Mouse (Mus musculus): ENCODE measurements around the gene Hpgd. TPM values are rescaled to one million over a fixed set of nuclear protein-coding genes. Genes with fewer than 3 reads are reported as not detected.

The Hpgd gene
- polyA plus RNA-seq, 1 experiment from 2014 or later, result 29.4 TPM

DNA sequence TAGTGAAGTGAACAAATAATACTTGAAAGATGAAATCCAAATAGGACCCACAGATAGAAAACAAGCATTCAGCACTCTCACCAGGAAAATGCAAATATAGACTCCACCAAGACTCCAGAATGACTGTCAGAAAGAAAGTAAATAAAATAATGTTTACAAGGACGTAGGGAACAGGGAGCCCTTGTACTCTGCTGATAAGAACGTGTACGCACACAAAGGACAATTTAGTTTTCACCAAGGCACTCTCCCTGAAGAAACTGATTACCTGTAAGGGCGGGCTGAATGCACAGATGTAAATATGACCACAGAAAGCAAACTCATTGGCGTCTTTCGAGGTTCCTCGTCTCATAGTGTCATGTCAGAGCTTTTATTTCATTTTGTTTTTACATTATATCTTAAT, 10.2 kb downstream of the Hpgd start:
- Histone ChIP-seq H3K27me3 (ENCODE audit: control insufficient read depth, insufficient read depth, low read depth, low read length) (no peaks in the 10 kb centered on the region), H3K4me1 (replicated peaks; ENCODE audit: control insufficient read depth, insufficient read depth, low read length) (no peaks in the 10 kb centered on the region), H3K9ac (ENCODE audit: low read length) (no peak overlapping the region), H3K9me3 (ENCODE audit: control insufficient read depth, low read length) (no peaks in the 10 kb centered on the region), H3K36me3 (ENCODE audit: control insufficient read depth, insufficient read depth, low read length) (no peaks in the 10 kb centered on the region), H3K4me2 (ENCODE audit: low read depth, low read length) (no peak overlapping the region), H3K4me3 (ENCODE audit: low read length) (no peak overlapping the region), H3K27ac (ENCODE audit: low read length) (no peak overlapping the region)
- WGBS, result 41% methylated on average over 7 of the region's 7 CpGs
- no peak for ATAC-seq (ENCODE audit: low read depth)

DNA sequence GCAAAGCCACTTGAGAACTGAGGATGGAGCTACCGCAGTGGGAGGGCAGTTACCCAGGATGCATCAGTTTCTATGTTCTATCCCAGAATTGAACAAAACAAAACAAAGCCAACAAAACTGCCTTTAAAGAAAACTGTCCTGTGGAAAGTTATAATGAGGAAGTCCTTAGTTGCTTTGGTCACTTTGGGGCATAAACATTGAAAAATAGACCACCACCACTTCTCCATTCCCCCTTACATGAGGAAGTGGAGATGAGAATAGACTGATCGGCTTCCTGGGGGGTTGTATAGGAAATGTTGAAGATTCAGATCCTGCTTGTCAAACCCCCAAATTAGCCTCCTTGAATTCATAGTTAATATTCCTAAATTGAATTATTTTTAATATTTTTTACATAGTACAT, 19.2 kb downstream of the Hpgd start:
- 87% methylated on average over 2 of the region's 2 CpGs for WGBS
- Histone ChIP-seq H3K36me3 (ENCODE audit: control insufficient read depth, insufficient read depth, low read length) (no peaks in the 10 kb centered on the region), H3K27ac (ENCODE audit: low read length) (no peak overlapping the region), H3K9ac (ENCODE audit: low read length) (no peak overlapping the region), H3K4me1 (replicated peaks; ENCODE audit: control insufficient read depth, insufficient read depth, low read length) (no peaks in the 10 kb centered on the region), H3K27me3 (ENCODE audit: control insufficient read depth, insufficient read depth, low read depth, low read length) (no peaks in the 10 kb centered on the region), H3K9me3 (ENCODE audit: control insufficient read depth, low read length) (no peaks in the 10 kb centered on the region), H3K4me3 (ENCODE audit: low read length) (no peak overlapping the region), H3K4me2 (ENCODE audit: low read depth, low read length) (no peak overlapping the region)
- ATAC-seq (ENCODE audit: low read depth), result no peak

GRCm38 (mm10) chr8:56315189-56315588, 20.8 kb downstream of the Hpgd start:
- no peak for ATAC-seq (ENCODE audit: low read depth)
- Histone ChIP-seq H3K27me3 (ENCODE audit: control insufficient read depth, insufficient read depth, low read depth, low read length) (no peaks in the 10 kb centered on the region), H3K9ac (ENCODE audit: low read length) (no peak overlapping the region), H3K4me2 (ENCODE audit: low read depth, low read length) (no peak overlapping the region), H3K4me1 (replicated peaks; ENCODE audit: control insufficient read depth, insufficient read depth, low read length) (no peaks in the 10 kb centered on the region), H3K27ac (ENCODE audit: low read length) (no peak overlapping the region), H3K36me3 (ENCODE audit: control insufficient read depth, insufficient read depth, low read length) (no peaks in the 10 kb centered on the region), H3K4me3 (ENCODE audit: low read length) (no peak overlapping the region), H3K9me3 (ENCODE audit: control insufficient read depth, low read length) (no peaks in the 10 kb centered on the region)
- 75% methylated on average over 3 of the region's 3 CpGs for WGBS

GRCm38 (mm10) chr8:56323276-56323675, 28.9 kb downstream of the Hpgd start:
- Histone ChIP-seq H3K27ac (ENCODE audit: low read length) (no peak overlapping the region), H3K4me2 (ENCODE audit: low read depth, low read length) (no peak overlapping the region), H3K9me3 (ENCODE audit: control insufficient read depth, low read length) (no peaks in the 10 kb centered on the region), H3K36me3 (ENCODE audit: control insufficient read depth, insufficient read depth, low read length) (no peaks in the 10 kb centered on the region), H3K9ac (ENCODE audit: low read length) (no peak overlapping the region), H3K4me3 (ENCODE audit: low read length) (no peak overlapping the region), H3K4me1 (replicated peaks; ENCODE audit: control insufficient read depth, insufficient read depth, low read length) (no peaks in the 10 kb centered on the region), H3K27me3 (ENCODE audit: control insufficient read depth, insufficient read depth, low read depth, low read length) (no peaks in the 10 kb centered on the region)
- 81% methylated on average over 1 of the region's 1 CpGs for WGBS
- no peak for ATAC-seq (ENCODE audit: low read depth)

DNA sequence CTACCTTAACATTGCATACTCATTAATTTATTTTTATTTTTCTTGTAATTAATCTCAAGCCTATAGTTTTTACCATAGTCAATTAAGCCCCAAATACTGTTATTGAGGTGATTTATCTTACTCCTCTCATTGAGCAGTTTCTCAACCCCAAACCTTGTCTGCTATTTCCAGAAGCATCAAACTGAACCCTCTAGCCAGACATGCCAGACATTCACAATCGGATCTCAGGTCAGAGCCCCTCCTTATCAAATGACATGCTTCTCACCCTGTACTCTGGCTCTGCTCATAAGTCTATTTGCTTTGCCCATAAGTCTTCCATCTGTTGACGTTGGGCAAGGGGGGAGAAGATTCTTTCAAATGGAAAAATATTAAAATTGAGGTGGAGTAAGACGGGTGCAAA, 33.3 kb downstream of the Hpgd start:
- H3K36me3 ChIP-seq (ENCODE audit: control insufficient read depth, insufficient read depth, low read length), result no peaks in the 10 kb centered on the region
- no peak overlapping the region for H3K4me2 ChIP-seq (ENCODE audit: low read depth, low read length)
- no peak overlapping the region for H3K9ac ChIP-seq (ENCODE audit: low read length)
- no peaks in the 10 kb centered on the region for H3K27me3 ChIP-seq (ENCODE audit: control insufficient read depth, insufficient read depth, low read depth, low read length)
- H3K27ac ChIP-seq (ENCODE audit: low read length), result no peak overlapping the region
- 46% methylated on average over 3 of the region's 3 CpGs for WGBS
- H3K9me3 ChIP-seq (ENCODE audit: control insufficient read depth, low read length), result no peaks in the 10 kb centered on the region
- H3K4me3 ChIP-seq (ENCODE audit: low read length), result no peak overlapping the region
- no peaks in the 10 kb centered on the region for H3K4me1 ChIP-seq (replicated peaks; ENCODE audit: control insufficient read depth, insufficient read depth, low read length)
- ATAC-seq (ENCODE audit: low read depth), result no peak

DNA sequence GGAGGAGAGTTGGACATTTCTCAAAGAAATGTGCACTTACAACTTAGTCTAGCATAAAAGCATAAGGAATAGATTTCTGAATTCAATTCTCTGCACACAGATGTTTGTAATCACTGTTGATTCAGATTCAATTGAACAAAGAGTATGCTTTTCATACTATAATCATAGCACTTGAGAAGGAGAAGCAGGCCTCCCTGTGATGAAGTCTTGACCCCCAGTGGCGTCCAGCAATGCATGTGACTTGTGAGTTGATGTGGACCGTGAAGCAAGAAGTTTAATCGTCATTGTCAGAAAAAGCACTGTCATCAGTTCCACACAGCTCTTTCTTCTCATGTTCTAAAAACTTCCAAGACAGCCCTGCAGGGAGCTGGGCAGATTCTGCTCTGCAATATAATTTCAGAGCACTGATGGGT, 33.8 kb downstream of the Hpgd start:
- no peaks in the 10 kb centered on the region for H3K9me3 ChIP-seq (ENCODE audit: control insufficient read depth, low read length)
- 44% methylated on average over 3 of the region's 3 CpGs for WGBS
- no peaks in the 10 kb centered on the region for H3K36me3 ChIP-seq (ENCODE audit: control insufficient read depth, insufficient read depth, low read length)
- peak; percentile 43; the same call in 1 of the 2 replicates for ATAC-seq (ENCODE audit: low read depth)
- no peak overlapping the region for H3K9ac ChIP-seq (ENCODE audit: low read length)
- H3K4me2 ChIP-seq (ENCODE audit: low read depth, low read length), result no peak overlapping the region
- no peak overlapping the region for H3K27ac ChIP-seq (ENCODE audit: low read length)
- no peaks in the 10 kb centered on the region for H3K4me1 ChIP-seq (replicated peaks; ENCODE audit: control insufficient read depth, insufficient read depth, low read length)
- H3K4me3 ChIP-seq (ENCODE audit: low read length), result no peak overlapping the region
- H3K27me3 ChIP-seq (ENCODE audit: control insufficient read depth, insufficient read depth, low read depth, low read length), result no peaks in the 10 kb centered on the region

- 71% methylated on average over 9 of the region's 9 CpGs for WGBS
- H3K4me2 ChIP-seq (ENCODE audit: low read depth, low read length), result no peak overlapping the region
- H3K9me3 ChIP-seq (ENCODE audit: control insufficient read depth, low read length), result no peaks in the 10 kb centered on the region
- H3K4me1 ChIP-seq (replicated peaks; ENCODE audit: control insufficient read depth, insufficient read depth, low read length), result no peaks in the 10 kb centered on the region
- H3K9ac ChIP-seq (ENCODE audit: low read length), result no peak overlapping the region
- no peak for ATAC-seq (ENCODE audit: low read depth)
- no peak overlapping the region for H3K27ac ChIP-seq (ENCODE audit: low read length)
- H3K4me3 ChIP-seq (ENCODE audit: low read length), result no peak overlapping the region
- no peaks in the 10 kb centered on the region for H3K27me3 ChIP-seq (ENCODE audit: control insufficient read depth, insufficient read depth, low read depth, low read length)
- no peaks in the 10 kb centered on the region for H3K36me3 ChIP-seq (ENCODE audit: control insufficient read depth, insufficient read depth, low read length)
Measured at GRCm38 (mm10) chr8:56335390-56336000, 41.1 kb downstream of the Hpgd start.

DNA sequence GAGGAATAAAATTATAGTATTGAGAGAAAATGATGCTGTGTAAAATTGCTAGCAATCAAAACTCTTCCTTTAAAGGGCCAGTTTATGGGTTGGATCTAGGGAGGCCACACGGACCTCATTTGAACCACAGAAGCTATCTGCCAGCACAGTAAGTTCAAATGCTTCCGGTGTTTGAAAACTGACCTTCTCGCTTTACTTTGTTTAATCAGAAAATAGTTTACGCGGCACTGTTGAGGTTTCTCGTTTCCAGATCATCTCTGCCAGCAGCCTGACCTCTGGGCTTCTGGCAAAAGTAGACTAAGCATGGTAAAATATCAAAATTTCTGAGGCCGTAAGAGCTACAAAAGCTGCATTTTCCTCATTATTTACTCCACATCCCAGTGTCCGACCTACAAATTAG, 42.4 kb downstream of the Hpgd start:
- Histone ChIP-seq H3K36me3 (ENCODE audit: control insufficient read depth, insufficient read depth, low read length) (no peaks in the 10 kb centered on the region), H3K27ac (ENCODE audit: low read length) (no peak overlapping the region), H3K9me3 (ENCODE audit: control insufficient read depth, low read length) (no peaks in the 10 kb centered on the region), H3K9ac (ENCODE audit: low read length) (no peak overlapping the region), H3K4me2 (ENCODE audit: low read depth, low read length) (no peak overlapping the region), H3K4me1 (replicated peaks; ENCODE audit: control insufficient read depth, insufficient read depth, low read length) (no peaks in the 10 kb centered on the region), H3K4me3 (ENCODE audit: low read length) (no peak overlapping the region), H3K27me3 (ENCODE audit: control insufficient read depth, insufficient read depth, low read depth, low read length) (no peaks in the 10 kb centered on the region)
- 39% methylated on average over 8 of the region's 8 CpGs for WGBS
- no peak for ATAC-seq (ENCODE audit: low read depth)

GRCm38 (mm10) chr8:56343505-56343904, 49.1 kb downstream of the Hpgd start:
- ATAC-seq (ENCODE audit: low read depth), result no peak
- H3K4me2 ChIP-seq (ENCODE audit: low read depth, low read length), result no peak overlapping the region
- H3K9ac ChIP-seq (ENCODE audit: low read length), result no peak overlapping the region
- no peak overlapping the region for H3K27ac ChIP-seq (ENCODE audit: low read length)
- WGBS, result 72% methylated on average over 6 of the region's 6 CpGs
- H3K36me3 ChIP-seq (ENCODE audit: control insufficient read depth, insufficient read depth, low read length), result no peaks in the 10 kb centered on the region
- H3K4me1 ChIP-seq (replicated peaks; ENCODE audit: control insufficient read depth, insufficient read depth, low read length), result peaks cover 5% of the 10 kb centered on the region; the same call in 1 of the 2 replicates
- H3K9me3 ChIP-seq (ENCODE audit: control insufficient read depth, low read length), result no peaks in the 10 kb centered on the region
- H3K27me3 ChIP-seq (ENCODE audit: control insufficient read depth, insufficient read depth, low read depth, low read length), result no peaks in the 10 kb centered on the region
- no peak overlapping the region for H3K4me3 ChIP-seq (ENCODE audit: low read length)

DNA sequence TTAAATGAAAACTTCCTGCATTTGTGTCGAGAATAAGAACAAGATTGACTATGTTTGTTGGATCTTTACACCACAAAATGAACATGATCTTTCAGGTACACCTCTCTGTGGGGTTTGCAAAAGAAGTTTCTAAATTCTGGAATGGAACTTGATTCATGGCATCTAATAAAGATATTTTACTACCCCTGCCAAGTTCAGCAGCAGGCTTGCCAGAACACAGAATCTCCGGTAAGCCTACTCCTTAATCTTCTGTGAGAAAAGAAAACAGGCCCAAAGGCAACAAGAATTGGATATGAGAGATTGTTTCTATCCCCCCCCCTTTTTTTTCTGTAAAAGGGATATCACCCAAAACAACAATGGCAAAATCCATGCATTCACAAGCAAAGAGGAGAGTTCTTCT, 49.6 kb downstream of the Hpgd start:
- no peak for ATAC-seq (ENCODE audit: low read depth)

More for the DNA sequence above, 49.6 kb downstream of the Hpgd start:
- Histone ChIP-seq H3K9ac (ENCODE audit: low read length) (no peak overlapping the region), H3K4me3 (ENCODE audit: low read length) (no peak overlapping the region), H3K4me1 (replicated peaks; ENCODE audit: control insufficient read depth, insufficient read depth, low read length) (peaks cover 5% of the 10 kb centered on the region; the same call in 1 of the 2 replicates), H3K27me3 (ENCODE audit: control insufficient read depth, insufficient read depth, low read depth, low read length) (no peaks in the 10 kb centered on the region), H3K9me3 (ENCODE audit: control insufficient read depth, low read length) (no peaks in the 10 kb centered on the region), H3K27ac (ENCODE audit: low read length) (no peak overlapping the region), H3K36me3 (ENCODE audit: control insufficient read depth, insufficient read depth, low read length) (no peaks in the 10 kb centered on the region), H3K4me2 (ENCODE audit: low read depth, low read length) (no peak overlapping the region)
- WGBS, result 44% methylated on average over 2 of the region's 2 CpGs
